Mouse (Mus musculus) Muller cell, postnatal 12 days (primary cell): Measurements from ENCODE around the gene Magi1.

Experiments used
- DNase-seq: peaks from one replicate; pipeline ENCODE4 v3.0.0-alpha.2; 2015; ENCODE audit errors: inconsistent ontology term

Gene Magi1

DNA sequence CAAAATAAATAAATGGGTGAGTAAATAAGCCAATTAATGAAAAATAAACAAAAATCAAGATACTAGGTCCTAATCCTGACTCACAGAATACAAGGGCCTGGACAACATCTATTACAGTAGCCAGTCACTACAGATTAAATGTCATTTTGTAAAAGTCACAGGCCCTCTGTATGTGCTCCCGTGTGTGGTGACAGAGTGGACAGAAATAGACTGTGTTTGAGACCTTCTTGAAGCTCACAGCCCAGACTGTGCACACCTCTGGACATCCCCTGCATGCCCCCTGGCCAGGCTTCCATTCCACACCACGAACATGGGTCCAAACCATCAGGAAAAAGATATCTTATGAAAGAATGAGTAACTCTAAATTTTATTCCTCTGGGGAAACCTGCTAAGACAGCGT lies 300.2 kb downstream of the Magi1 start:
- no peak for DNase-seq

DNA sequence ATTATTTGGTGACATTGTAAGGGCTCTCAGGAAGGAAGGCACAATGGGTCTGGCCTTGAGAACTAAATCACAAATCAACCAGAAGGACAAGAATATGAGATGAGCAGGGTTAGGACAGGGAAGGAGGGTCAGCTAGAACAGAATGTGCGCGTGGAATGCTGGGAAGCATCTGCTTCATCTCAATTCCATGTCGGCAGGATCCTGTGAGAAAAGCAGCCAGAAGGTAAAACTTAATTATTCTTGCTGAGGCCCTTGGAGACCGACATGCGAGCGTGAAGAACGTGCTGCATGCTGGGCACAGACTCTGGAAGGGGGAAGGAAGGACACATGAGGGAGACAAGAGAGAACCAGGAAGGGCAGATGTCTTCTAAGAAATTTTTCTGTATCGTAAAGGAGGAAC lies 302.5 kb downstream of the Magi1 start:
- no peak for DNase-seq

DNA sequence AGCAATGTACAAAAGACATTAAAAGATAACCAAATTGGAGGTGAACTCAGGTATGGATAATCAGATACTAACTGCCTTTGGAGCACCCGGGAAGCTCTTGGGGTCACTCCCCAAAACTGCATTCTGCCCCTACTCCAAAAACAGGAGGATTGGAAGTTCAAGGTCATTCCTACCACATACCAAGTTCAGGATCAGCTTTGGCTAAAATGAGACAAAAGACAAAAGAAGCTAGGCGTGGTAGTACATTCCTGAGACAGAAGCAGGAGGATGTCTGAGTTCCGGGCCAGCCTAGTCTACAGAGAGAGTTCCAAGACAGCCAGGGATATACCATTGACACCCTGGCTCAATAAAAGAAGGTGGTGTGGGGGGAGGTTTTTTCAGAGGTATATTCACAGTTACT lies 304.5 kb downstream of the Magi1 start:
- DNase-seq: no peak

GRCm38 (mm10) chr6:93968721-93969120 lies 315.0 kb downstream of the Magi1 start:
- no peak for DNase-seq

GRCm38 (mm10) chr6:93962757-93963336 lies 320.9 kb downstream of the Magi1 start:
- peak; percentile 70 for DNase-seq

- DNase-seq: no peak
Measured at GRCm38 (mm10) chr6:93961782-93962181, 321.9 kb downstream of the Magi1 start.

DNA sequence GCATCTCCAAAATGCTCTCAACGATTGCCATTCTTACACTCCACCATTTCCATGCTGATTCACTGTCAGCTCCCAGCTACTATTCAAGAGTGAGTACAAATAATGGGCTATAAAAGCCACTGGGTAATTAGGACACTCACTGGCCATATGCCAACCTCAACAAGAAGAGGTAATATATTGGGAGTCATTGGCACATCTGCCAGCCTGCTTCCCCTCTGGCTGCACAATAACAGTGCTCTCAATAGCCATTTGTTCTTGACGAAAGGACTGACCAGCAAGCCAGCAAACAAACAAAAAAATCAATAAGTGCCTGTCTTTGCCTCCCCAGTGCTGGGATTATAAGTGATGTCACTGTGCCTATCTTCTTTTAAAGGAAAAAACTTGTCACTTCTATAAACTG lies 326.5 kb downstream of the Magi1 start:
- peak; percentile 86 for DNase-seq

- DNase-seq: no peak
Measured at GRCm38 (mm10) chr6:93946612-93947011, 337.1 kb downstream of the Magi1 start.

DNA sequence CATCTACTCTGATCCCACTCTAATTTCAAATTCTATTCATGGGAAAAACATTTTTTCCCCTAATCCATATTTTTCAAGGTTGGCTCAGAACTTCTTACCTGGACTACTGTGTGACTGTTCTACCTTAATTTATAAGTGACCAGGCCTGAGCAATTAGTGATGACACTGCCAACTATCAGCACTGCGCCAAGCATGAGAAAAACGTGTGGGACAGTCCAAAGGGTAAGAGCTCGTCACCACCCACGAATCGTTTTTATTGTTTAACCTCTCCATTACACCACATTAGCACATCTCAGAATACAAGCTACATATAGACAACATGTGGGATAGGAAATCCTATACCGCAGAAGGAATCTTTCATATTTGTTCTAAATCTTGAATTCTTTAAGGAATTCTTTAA lies 347.4 kb downstream of the Magi1 start:
- DNase-seq: no peak

GRCm38 (mm10) chr6:93935793-93936192 lies 347.9 kb downstream of the Magi1 start:
- peak; percentile 66 for DNase-seq

DNA sequence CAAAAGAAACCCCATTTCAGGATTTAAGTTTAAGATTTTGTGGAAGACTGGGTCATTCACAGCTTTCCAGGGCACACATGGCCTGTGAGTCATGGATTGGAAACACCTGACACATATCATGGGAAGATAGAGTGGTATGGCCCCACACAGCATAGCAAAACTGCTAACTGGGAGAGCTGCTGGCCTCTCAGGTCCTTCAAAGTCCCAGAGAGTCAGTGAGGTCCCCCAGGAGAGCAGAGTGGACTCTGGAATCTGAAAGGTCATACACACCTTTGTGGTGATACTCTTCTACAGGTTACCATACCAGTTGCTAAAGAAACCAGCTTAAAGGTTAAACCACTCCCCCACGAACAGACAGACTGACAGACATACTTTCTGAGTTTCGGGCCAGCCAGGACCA lies 349.0 kb downstream of the Magi1 start:
- no peak for DNase-seq

DNA sequence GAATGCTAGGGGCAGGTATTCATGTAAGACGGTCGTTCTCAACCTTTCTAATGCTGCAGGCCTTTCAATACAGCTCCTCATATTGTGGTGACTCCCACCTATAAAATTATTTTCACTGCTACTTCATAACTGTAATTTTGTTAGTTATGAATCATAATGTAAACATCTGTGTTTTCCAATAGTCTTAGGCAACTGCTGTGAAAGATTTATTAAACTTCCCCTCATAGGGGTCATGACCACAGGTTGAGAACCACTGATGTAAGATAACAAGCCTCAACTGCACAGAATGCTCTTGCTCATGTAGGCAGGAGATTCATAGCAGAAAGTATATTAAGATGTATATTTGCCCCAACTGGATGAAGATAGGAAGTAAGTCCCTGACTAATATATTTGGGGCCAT lies 359.1 kb downstream of the Magi1 start:
- DNase-seq: no peak

- peak; percentile 93 for DNase-seq
Measured at GRCm38 (mm10) chr6:93923972-93924371, 359.7 kb downstream of the Magi1 start.

DNA sequence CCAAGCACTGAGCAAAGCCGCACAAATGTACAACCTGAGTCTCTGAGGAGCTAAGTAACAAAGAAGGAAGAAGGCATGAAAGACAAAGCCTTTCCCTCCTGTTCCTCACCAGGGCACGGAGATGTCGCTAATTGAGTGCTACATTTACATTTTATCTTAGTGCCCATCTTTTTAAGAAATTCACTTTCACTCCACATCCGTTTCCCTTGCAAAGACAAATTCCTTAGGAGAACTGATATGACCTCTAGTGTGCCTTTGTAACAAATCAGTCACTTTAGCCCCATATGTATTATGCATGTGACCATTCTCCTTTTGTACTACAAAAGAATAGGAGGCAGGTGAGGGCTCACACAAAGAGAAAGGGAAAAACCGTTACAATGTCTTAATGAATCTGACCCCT lies 360.4 kb downstream of the Magi1 start:
- DNase-seq: peak; percentile 20

- DNase-seq: no peak
Measured at GRCm38 (mm10) chr6:93922931-93923330, 360.8 kb downstream of the Magi1 start.

GRCm38 (mm10) chr6:93913226-93913861 lies 370.4 kb downstream of the Magi1 start:
- peak; percentile 88 for DNase-seq

DNA sequence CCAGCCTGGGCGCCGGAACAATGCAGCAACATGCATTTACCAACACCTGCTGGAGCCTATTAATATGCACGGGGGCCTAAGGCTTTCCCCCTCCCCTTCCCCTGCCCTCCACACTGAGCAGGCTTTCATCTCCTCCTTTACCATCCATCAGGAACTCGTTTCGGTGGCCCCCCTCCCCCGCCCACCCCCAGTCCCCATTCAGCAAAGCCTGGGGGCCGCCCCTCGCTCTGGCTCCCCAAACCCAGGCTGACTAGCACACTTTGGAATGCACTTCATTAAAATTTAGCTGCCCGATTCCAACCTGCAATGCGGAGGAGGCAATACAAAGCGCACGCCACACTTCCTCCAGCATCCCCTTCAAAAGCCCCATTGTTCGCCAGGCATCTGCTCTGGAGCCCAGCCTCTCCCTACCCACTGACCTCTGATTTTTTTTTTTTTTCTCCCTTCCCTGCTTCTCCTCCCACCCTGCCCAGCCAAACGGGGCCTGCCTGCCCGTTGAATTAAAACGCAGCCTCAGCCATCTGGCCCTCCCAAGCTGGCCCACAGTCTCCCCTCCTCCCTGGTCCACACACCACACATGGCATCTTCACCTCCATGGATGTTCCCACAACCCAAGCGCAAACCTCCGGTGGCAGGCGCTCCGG lies 371.0 kb downstream of the Magi1 start:
- peak; percentile 97 for DNase-seq

GRCm38 (mm10) chr6:93912003-93912581 lies 371.6 kb downstream of the Magi1 start:
- DNase-seq: no peak

GRCm38 (mm10) chr6:93911420-93911819 lies 372.3 kb downstream of the Magi1 start:
- no peak for DNase-seq

DNA sequence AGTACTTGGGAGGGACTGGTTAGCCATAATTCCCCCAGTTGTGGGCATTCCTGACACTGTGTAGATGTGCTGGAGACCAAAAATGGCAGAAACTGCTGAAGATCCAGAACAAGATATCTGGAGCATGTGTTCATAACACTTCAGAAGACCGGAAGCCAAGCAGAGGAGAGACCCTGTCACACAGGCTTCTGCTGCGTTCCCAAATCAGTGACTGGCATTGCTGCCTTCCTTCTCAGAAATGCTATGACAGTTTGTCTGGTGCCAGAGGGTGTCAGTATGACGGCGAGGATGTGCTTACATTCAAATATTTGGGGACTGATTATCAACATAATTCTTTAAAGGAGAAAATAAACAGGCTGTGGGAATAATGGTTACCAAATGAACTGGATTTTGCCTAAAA lies 373.7 kb downstream of the Magi1 start:
- DNase-seq: no peak

GRCm38 (mm10) chr6:93904987-93905386 lies 378.7 kb downstream of the Magi1 start:
- DNase-seq: no peak

DNA sequence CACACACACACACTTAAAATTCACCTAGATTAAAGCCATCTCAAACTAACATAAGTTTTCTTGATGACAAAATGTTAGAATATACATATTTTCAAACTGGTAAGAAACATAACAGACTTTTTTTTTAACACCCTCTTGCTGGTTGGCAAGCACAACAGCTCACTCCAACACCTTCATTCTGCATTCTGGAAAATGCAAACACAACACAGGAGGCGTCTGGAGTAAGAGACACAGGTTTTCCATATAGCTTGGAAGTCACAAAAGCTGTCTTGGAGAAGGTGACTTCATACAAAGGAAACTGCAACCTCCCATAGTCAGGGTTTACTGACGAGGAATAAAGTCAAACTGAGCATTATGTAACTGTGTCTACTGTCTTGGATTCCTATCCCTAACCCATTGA lies 381.5 kb downstream of the Magi1 start:
- DNase-seq: no peak

DNA sequence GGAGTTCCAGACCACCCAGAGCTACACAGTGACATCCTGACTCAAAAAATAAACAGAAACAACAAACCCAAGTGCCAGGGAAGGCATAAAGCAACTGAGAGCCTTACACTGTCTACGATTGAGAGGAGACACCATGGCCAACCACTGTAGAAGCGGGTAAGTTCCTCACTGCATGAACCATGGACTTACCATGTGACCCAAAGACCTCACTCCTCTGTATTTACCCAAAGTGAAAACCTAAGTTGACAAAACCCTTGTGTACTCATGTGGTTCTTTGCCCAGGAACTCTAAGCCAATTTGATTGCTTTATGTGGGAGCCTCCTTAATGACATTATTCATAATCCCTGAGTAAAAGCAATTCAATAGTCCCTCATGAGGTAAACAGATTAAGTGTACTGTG lies 382.3 kb downstream of the Magi1 start:
- DNase-seq: no peak
